Mouse (Mus musculus) heart, postnatal 4 days (tissue): Measurements from ENCODE around the gene Fbxo42. TPM values are rescaled to one million over a fixed set of nuclear protein-coding genes. Genes with fewer than 3 reads are reported as not detected.
A peak's percentile ranks its signal among the peaks of the same experiment; 100 is the strongest.

Experiments
- DNase-seq: peaks from one replicate; pipeline ENCODE4 v3.0.0; 2021
- total RNA-seq, 2 experiments: library from RNA; stranded (reverse); gene quantifications; 2 replicates each; pipeline ENCODE4 v1.2.3; 2021

Fbxo42 gene
- 10 to 100 TPM; 13.9 to 14.9 TPM for total RNA-seq

DNA sequence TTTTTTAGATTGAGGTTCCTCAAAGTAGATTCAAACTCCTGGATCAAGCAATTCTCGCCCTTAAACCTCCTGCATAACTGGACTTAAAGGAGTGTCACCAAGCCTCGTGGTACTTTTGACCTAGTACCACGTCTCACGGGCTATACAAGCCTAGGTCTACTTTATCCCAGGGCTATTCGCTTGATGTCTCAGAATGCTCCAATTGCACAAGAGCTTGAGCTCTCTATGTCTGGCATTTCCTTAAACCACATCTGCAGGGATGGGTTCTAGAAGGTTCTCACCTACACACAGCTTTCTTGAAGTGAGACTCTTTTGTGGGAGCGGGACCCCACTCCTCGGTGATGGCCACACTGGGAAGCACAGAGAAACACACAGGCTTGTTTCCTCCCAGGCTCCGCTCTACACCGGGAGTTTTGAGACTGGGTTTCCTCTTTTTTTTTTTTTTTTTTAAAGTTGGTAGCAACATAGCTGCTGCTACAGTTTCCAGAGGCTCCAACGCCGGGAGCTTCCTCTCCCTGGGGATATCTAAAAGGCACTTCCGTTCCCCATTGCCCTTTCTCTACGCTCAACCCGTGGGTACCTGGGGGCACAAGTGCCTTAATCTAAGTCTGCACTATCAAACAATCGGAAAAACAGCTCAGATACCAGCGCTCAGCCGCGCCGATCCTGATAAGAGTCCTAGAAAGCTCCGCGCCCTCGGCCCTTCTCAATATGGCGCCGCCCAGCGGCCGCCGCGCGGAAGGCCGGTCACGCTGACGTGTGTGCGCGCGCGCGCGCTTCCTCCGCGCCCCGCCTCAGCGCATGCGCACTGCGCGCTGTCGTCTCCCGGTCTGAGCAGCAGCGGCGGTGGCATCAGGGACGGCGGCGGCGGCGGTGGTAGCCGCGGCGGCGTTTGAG lies at the start of gene Fbxo42:
TSS of gene Fbxo42 (plus strand) at position 802 of the 897 bp plus-strand sequence.
- DNase-seq = peak; percentile 96

DNA sequence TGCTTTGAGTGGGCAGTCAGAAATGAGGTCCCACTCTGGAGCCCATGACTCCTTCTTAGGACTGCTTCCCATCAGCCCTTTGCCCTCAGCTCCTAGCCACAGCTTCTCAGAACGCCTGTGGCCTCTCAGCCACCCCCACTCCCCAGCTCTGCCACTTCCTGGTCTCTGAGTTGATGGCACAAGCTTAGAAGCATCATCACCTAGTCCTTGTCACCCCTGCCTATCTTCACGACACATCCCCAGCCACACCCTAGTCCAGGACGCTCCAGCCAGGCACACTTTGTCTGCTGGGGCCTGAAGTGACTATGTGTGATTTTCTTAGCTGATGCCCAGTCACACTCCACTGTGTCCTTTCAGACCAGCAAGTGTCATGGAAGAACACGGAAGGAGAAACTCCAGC lies 48.8 kb upstream of the Fbxo42 start:
- no peak for DNase-seq

DNA sequence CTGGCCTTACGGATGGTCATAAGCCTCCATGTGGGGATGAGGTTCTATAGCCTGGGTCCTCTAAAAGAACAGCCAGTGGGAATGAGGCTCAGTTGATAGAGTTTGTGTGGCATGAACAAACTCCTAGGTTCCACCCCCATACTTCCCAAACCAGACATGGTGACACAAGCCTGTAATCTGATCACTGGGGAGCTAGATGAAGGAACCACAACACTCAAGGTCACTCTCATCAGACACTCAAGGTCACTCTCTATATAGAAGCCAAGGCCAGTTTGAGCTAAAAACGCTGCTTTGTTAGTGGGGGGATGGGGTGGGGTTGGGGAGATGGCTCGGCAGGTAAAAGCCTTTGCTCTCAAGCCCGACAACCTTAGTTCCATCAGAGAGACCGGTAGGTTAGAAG lies 47.8 kb upstream of the Fbxo42 start:
- no peak for DNase-seq

DNA sequence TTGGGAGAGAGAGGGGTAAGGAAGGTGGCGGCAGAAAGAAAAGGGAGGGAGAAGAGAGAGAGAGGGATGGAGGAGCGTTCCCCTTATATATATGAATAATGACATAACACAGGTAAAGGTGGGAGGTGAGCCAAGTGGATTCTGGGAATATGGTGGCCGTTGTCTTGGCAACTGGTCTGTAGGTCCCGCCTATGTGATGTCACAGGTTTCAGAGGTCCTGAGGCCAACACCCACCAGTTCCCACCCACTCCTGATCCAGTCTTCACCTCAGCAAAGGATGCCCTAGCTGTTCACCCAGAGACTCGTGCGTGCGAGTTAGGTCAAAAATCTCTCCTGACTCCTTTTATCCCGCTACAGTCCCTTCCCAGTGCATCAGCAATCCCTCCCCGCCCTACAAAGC lies 46.4 kb upstream of the Fbxo42 start:
- no peak for DNase-seq

DNA sequence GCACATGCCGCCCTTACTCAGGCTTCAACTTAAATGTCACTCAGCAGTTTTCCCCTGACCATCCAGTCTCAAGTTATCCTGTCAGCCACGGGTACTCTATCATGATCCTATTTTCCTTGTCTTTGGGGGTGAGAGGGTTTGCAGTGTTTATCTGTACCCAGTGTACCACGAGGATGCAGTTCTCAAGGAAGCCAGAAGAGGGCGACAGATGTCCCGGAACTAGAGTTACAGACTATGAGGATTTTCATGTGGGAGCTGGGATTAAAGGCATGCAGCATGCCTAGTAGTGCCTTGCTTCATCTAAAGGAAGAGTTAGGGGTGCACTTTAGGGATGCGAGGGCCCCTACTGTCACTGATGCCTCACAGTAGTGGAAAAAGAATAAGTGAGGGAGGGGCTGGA lies 45.9 kb upstream of the Fbxo42 start:
- DNase-seq = peak; percentile 44

DNA sequence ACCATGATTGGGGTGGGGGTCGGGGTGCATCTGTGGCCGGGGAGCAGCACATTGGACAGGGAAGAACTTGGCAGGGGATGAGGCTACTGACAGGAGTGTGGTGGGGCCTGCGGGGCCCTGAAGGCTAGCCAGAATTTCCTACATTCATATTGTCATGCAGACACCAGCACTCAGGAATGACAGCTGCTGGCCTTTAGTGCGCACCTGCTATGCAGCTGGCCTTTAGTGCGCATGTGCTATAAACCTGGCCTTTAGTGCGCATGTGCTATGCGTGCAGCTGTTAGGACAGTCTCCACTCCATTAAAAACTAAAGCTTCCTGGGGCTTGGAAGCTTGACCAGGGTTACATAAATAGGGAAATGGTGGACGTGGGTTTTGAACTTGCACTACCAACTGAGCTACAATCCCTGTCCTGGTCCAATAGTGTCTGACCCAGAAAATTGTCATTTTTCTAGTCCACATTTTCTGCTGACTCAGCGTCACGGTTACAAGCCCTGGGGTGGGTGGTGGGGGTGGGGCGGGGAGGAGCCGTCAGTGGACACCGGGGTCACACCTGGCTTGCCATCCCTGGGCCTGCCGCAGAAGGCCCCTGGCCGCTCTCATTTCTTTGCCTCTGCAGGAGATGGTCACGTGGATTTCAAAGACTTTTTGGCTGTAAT lies 41.1 kb upstream of the Fbxo42 start:
- DNase-seq = no peak

DNA sequence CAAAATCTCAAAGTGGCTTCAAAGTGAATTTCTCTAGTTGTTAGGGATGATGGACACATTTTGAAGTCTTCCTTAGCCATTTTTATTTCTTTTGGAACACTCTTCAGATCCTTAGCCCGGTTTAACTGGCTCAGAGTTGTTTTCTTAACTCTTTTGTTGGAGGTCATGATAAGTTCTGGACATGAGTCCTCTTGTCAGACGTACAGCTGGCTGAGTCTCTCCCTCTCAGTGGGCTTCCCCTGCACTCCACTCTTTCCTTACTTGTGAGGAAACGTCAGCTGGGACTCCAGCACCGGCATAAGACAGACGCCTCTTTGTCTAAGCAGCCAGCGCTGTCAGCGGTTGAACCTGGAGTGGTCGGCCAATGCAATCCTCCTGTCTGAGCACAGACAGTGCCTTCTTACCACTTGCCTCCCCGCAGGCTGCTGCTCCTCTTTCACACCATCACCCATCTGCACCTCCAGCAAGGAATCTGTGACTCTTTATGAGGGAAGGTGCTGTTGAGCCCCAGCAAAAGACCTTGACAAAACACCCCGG lies 39.4 kb upstream of the Fbxo42 start:
- DNase-seq = peak; percentile 40

DNA sequence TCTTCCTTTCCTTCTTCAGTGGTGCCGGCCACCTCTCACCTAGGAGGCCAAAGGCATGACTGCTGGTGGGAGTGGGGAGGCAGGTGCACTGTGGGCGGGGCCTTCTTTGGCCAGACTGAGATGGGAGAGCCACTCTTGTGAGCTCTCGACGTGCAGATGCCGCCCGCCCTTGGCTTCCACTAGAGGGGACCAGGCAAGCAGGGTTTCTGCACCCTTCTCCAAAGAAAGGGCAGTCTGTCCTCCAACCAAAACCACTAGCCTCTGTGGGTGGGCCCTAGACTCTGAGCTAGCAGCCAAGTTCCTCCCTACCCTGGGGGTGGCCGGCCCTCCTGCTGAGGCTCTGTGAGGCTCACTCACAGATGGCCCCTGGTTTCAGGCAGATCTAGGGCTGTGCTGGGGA lies 33.9 kb upstream of the Fbxo42 start:
- no peak for DNase-seq

DNA sequence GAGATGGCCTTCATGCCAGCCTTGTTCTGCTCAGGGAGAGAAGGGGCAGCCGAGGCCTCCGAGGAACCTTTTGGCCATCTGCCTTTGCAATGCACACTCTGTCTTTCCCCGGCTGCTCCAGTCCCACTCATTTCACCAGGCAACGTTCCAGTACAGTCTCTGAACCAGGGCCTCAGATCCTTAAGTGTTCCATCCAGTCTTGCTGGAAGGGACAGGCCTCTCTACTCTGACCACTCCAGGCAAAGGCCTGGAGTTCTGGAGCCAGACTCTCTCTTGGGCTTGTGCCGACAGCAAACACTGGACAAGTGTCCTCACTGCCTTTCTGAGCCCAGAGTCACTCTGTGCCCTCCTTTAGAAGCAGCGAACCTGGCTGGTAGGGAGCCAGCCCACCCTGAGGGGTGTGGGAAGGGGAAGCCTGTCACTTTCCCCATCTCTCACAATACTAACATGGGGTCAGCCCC lies 33.2 kb upstream of the Fbxo42 start:
- DNase-seq = peak; percentile 40

DNA sequence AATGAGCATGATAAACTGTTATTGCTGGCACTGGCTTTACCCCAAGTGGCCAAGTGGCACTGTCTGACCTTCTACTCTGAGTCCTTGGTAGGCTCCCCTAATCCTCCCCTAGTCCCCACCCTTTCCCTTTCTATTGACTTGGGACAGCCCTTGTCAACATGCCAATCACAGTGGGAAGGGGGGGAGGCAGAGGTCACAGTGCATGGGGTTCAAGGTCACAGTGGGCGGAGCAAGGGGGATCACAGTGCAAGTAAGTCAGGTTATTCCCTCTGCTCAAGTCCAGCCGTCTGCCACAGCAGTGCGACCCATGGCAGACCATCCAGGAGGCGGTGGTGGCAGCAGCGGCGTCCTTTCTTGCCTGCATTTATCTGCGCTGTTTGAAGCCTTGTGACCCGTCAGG lies 32.3 kb upstream of the Fbxo42 start:
- DNase-seq = no peak

DNA sequence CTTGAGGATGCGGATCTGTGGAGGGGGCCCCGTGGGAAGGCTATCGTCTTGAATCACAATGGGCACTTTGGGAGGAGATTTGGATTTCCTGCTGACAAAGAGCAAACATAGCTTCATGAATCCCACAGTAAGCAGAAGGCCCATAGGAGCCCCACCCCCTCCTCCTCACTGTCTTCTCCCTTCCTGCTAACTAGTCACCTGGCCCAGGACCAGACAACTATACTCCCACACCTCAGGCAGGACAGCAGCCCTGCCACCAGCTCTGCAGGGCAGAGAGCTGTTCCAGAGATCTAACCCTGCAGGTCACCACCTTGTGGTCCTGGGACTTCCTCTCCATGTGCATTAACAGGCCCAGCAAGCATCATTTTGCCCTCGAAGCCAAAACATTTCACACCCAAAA lies 29.0 kb upstream of the Fbxo42 start:
- no peak for DNase-seq

DNA sequence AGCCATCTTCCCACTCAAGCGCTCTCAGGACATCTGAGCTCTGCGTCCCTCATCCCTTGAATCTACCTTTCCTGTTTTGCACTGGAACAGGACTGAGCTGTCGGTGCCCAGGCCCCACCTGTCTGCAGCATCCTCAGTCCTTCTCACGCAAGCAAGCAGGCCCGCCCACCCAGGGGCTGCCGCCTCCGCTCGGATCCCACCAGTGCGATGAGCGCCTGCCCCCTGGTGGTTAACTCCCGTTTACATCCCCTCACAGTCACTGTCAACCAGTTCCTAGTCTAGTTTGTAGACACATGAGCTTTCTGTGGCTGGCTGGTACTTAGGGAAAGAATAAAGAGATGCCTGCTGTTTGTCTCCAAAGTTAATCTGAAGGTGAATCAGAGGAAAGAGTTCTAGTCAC lies 27.0 kb upstream of the Fbxo42 start:
- DNase-seq = peak; percentile 73

DNA sequence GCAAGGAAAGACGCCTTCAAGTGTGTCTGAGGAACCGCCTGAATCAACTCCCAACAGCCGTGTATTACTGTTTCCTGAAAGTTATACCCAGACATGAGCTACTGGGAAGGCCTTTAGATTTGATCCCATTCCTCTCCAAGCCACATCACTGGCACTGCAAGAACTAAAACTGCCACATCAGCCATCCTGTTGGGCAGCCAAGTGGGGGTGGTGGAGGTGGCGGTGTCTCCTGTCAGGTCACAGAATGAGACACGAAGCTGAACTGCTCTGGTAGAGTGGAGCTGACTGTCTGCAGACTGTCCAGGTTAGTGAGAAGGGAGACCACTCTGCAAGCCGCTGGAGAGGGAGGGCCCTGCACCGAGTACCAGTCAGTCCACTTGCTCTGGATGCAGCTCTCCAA lies 25.1 kb upstream of the Fbxo42 start:
- no peak for DNase-seq

DNA sequence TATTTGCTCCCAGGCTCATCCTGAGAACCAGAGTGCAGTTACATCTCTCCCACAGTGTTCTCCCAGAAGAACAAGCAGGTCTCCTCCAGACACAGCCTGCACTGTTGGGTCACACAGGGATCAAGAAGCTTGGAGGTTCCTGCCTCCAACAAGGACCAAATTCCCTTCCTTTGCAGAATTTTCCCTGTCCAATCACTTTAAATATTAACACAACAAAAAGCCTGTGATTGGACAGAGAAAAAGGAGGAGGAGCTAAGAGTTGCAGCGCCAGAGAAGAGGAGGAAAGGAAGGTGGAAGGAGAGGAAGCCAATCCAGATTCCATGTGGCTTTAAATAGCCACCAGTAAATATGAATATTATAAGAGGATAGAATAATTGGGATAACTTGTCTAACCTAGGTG lies 24.6 kb upstream of the Fbxo42 start:
- no peak for DNase-seq

DNA sequence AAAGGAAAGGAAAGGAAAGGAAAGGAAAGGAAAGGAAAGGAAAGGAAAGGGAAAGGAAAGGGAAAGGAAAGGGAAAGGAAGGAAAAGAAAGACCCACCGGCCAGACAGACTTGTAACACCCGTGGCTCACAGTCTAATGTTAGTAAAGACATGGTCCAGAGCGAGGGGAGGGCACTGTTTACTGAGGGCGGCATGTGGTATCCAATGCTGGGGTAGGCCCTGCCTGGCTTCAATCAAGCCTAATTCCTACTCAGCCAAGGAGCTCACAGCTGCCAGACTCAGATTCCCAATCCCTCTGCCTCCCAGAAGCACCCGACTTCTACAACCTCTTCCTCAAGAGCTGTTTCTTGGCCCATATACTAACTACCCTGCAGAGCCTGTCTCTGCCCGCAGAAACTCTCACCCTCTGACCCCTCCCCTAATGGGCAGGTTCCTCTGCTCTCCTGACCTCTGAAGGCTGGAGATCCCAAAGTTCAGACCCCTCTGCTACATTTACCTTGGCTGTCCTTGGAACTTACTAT lies 18.5 kb upstream of the Fbxo42 start:
- DNase-seq = no peak

DNA sequence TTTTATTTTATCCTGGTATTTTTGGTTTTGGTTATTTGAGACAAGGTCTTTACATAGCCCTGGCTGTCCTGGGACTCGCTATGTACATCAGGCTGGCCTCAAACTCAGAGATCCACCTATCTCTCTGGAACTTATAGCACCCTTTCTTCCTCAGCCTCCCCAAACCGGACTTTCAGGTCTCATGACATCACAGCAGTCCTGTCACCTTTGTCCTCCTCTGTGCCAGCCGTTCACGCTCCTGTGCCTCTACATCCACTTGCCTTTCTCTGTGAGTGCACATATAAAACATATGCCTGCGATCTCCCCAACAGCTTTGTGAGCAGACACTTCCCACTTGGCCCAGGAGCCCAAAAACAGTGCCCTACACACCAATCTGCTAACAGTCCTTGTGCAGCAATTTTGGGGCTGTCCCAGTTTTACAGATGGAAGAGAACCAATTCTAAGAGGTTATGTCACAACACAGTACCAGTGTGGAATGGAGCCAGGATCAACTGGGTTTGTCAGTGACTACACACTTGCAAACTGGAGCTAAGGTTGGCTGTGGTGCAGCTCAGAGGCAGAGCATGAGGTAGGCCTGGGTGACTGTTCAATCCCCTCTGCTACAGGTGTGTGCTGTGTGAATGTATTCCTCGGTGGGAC lies 16.9 kb upstream of the Fbxo42 start:
- DNase-seq = no peak

DNA sequence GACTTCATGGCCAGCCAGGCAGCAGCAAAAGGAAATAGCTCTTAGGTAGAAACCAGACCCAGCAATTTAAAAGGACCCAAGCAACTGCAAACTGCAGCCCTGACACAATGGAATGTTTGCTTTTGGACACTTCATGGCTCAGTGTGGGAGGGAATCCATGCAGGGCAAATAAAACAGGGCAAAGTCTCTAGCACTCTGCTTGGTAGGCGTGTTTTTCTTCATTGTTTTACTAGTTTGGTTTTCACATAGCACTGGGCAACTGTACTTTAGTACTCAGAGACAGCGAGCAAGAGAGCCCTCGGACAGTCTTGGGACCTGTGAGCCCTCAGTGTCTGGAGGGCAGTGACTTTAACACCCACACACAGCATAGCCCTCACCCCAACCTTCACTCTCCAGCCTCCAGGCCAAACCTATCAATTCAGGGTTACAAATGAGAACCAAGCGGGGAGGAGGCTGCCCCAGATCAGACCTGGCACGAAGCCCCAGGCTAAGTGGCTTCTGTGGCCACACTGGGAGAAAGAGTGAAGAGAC lies 16.1 kb upstream of the Fbxo42 start:
- DNase-seq = no peak

DNA sequence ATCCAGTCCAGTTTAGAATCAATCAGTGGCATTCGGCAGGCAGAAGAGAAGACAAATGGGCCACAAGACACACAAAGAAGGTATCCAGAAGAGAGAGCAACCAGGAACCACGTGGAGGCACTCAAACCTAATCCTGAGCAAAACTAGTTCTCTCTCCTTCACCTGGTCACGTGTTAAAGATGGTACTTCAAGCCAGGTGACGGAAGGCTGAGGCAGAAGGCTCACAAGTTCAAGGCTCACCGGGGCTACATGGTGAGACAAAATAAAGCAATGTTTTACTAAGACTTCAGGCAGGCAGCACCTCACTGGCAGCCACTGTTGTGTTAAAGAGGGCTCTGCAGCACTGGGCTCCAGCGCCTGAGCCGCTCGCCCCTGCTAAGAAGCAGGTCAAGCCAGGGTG lies 15.5 kb upstream of the Fbxo42 start:
- DNase-seq = no peak

DNA sequence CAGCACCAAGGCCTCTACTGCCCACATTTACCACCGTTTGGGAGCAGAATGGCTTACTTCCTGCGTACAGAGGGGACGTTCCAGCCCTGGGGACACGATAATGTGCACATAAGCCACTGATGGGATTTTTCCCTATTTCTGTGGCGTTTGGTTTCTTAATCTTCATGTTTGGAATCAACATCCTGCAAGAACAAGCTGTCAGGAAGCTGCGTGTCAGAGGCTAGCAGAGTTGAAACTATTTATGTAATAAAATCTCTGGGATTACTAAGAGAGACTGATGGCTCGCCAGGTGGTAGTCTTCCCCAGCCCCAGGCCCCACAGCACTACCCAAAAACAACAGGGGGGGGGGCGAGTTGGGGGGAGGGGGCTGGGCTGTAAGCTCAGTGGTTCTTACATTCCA lies 14.5 kb upstream of the Fbxo42 start:
- DNase-seq = no peak

DNA sequence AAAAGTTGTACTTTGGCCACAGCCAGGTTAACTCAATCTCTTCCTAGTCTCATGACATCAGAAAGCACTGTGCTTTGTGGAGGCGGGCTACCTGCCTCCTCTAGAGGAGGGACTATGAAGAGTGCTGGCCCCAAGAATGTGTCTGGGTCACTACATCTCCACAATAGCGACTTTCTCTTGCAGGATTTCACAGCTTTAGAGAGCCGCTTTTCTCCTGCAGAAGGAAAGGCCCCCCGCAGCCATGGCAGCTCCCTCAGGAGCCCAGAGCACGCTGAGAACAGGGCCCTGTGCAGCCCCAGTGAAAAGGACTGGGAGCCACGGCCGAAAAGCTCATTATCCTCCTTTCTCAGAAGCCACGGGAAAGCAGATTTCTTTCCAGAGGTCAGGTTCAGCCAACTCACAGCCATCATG lies 13.7 kb upstream of the Fbxo42 start:
- DNase-seq = no peak

DNA sequence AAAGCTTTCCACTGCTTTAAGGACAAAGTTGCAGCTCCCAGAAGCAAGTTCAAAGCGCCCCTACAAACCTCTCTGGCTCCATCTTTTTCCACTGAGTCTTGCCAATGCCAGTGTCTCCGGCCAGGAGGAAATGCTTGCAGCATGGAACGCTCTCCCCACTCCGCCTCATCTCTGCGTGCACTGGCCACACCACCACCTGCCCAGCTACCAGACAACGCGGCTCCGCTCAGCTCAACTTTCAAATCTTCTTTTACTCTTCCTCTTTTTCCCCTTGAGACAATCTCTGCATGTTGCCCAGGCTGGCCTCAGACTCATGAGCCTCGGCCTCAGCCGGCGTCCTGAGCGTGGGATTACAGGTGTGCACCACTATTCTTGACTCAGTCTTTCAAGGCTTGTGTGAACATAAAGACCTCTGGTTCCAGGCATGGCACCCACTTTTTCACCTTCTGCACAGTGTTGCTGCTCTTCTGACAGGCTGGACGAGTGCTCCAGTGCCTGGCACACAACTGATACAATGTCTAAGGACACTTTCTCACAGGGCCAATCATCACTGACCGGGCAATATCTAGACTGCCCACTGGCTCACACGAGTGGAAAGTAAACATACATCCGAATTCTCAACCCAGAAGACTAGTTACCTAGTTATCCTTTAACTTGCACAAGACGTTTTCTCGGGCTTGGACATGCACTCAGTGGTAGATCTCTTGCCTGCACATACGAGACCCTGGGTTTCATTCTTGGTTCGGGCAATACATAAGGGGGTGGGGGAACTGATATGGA lies 12.8 kb upstream of the Fbxo42 start:
- DNase-seq = peak; percentile 34

DNA sequence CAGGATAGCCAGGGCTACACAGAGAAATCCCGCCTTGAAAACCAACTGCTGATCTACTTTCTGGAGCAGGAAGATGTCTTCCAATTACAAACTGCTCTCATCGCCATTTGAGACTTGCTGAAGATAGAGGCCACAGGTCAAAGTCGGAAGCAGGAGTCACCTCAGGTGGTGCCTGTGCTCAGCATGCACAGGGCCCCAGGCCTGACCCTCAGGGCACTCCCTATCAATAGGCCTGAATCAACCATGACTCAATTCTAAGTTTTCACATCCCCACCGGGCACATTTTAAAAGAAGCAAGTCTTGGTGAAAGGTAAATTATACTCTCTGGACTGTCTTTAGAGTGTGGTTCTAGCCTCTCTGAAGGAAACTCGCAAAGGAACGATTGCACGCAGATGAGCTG lies 11.6 kb upstream of the Fbxo42 start:
- no peak for DNase-seq
